Mouse (Mus musculus) hindbrain, embryonic 16.5 days (tissue): ENCODE results near the gene Mypop. TPM values are rescaled to one million over a fixed set of nuclear protein-coding genes. Genes with fewer than 3 reads are reported as not detected.
A peak's percentile ranks its signal among the peaks of the same experiment; 100 is the strongest.

Experiments
- ATAC-seq: fragments of 200-750 bp; cut with Nextera tagmentation; 2 replicates; pipeline ENCODE4 v1.8.0; 2017; ENCODE audit warnings: moderate TSS enrichment, moderate library complexity
- H3K27ac ChIP-seq: fragments of 300-500 bp; sonication (generic); 2 replicates; pipeline ENCODE4 v1.5.1; 2014; ENCODE audit warnings: low read depth, mild to moderate bottlenecking, control low read depth, low read length, moderate library complexity
- H3K27me3 ChIP-seq: fragments of 300-500 bp; sonication (generic); replicated peaks from 2 replicates; pipeline ENCODE4 v1.6.1; 2014; ENCODE audit warnings: low read length; ENCODE audit not compliant: control insufficient read depth, insufficient read depth
- H3K36me3 ChIP-seq: fragments of 300-500 bp; sonication (generic); 2 replicates; pipeline ENCODE4 v1.6.1; 2014; ENCODE audit warnings: mild to moderate bottlenecking, low read length, moderate library complexity, mixed read lengths; ENCODE audit not compliant: control insufficient read depth, insufficient read depth
- H3K4me1 ChIP-seq: fragments of 300-500 bp; sonication (generic); 2 replicates; pipeline ENCODE4 v1.6.1; 2014; ENCODE audit warnings: low read depth, low read length; ENCODE audit not compliant: control insufficient read depth, insufficient read depth
- H3K4me2 ChIP-seq: fragments of 300-500 bp; sonication (generic); 2 replicates; pipeline ENCODE4 v1.6.1; 2014; ENCODE audit warnings: mild to moderate bottlenecking, low read length, control low read depth, moderate library complexity
- H3K4me3 ChIP-seq: fragments of 300-500 bp; sonication (generic); 2 replicates; pipeline ENCODE4 v1.5.1; 2014; ENCODE audit warnings: mild to moderate bottlenecking, low read length, control low read depth, moderate library complexity
- H3K9ac ChIP-seq: fragments of 300-500 bp; sonication (generic); 2 replicates; pipeline ENCODE4 v1.6.1; 2014; ENCODE audit warnings: low read depth, mild to moderate bottlenecking, control low read depth, low read length, moderate library complexity
- H3K9me3 ChIP-seq: fragments of 300-500 bp; sonication (generic); 2 replicates; pipeline ENCODE4 v1.6.1; 2014; ENCODE audit warnings: mild to moderate bottlenecking, low read length, moderate library complexity; ENCODE audit not compliant: control insufficient read depth
- WGBS: fragments of 180-500 bp; shearing (Covaris S2); extraction: QIAGEN DNeasy Blood & Tissue Kit; methylation state at CpG from one replicate; pipeline ENCODE4 v1.1.7; 2014; 5-methylcytosine and 5-hydroxymethylcytosine counted together
- polyA plus RNA-seq: library from polyadenylated mRNA; unstranded; fragments of >200 nt; fragmentation: Nextera tagmentation; extraction: Ambion mirVana; gene quantifications from 2 replicates; pipeline ENCODE4 v1.2.1, GENCODE M21; 2015

Mypop gene
- polyA plus RNA-seq, 1 experiment from 2014 or later: 5.8 TPM

GRCm38 (mm10) chr7:18958384-18958766, 32.7 kb upstream of the Mypop start:
- peaks cover 12% of the 10 kb centered on the region for H3K36me3 ChIP-seq
- peaks cover 24% of the 10 kb centered on the region for H3K4me1 ChIP-seq
- no peaks in the 10 kb centered on the region for H3K9me3 ChIP-seq
- H3K27me3 ChIP-seq: no peaks in the 10 kb centered on the region
- no peak overlapping the region; the same call in 1 of the 2 replicates for H3K27ac ChIP-seq
- peak overlapping the region; percentile 41 for H3K4me3 ChIP-seq
- H3K4me2 ChIP-seq: peak overlapping the region; percentile 61
- 15% methylated on average over 13 of the region's 21 CpGs for WGBS
- peak; percentile 6; the same call in 1 of the 2 replicates for ATAC-seq
- H3K9ac ChIP-seq: peak overlapping the region; percentile 65

GRCm38 (mm10) chr7:18959446-18959845, 31.6 kb upstream of the Mypop start:
- no peak for ATAC-seq
- H3K9ac ChIP-seq: no peak overlapping the region
- peaks cover 27% of the 10 kb centered on the region for H3K4me1 ChIP-seq

GRCm38 (mm10) chr7:18962171-18962792, 28.8 kb upstream of the Mypop start:
- Histone ChIP-seq H3K9me3 (no peaks in the 10 kb centered on the region), H3K4me1 (peaks cover 27% of the 10 kb centered on the region), H3K36me3 (peaks cover 3% of the 10 kb centered on the region; the same call in 1 of the 2 replicates), H3K27me3 (no peaks in the 10 kb centered on the region), H3K4me2 (peak overlapping the region; percentile 48), H3K4me3 (0 out of 2 replicates have a peak overlapping the region, but pooled peaks have one; percentile 16), H3K27ac (no peak overlapping the region), H3K9ac (peak overlapping the region; percentile 19; the same call in 1 of the 2 replicates)
- ATAC-seq: no peak
- WGBS: 5% methylated on average over 17 of the region's 17 CpGs

More at GRCm38 (mm10) chr7:18959446-18959845, 31.6 kb upstream of the Mypop start:
- Histone ChIP-seq H3K4me2 (no peak overlapping the region), H3K4me3 (no peak overlapping the region), H3K36me3 (peaks cover 8% of the 10 kb centered on the region; the same call in 1 of the 2 replicates), H3K9me3 (no peaks in the 10 kb centered on the region), H3K27me3 (no peaks in the 10 kb centered on the region), H3K27ac (no peak overlapping the region)
- 64% methylated on average over 8 of the region's 8 CpGs for WGBS

GRCm38 (mm10) chr7:18962795-18963194, 28.2 kb upstream of the Mypop start:
- Histone ChIP-seq H3K27me3 (no peaks in the 10 kb centered on the region), H3K36me3 (peaks cover 3% of the 10 kb centered on the region; the same call in 1 of the 2 replicates), H3K9me3 (no peaks in the 10 kb centered on the region), H3K27ac (no peak overlapping the region), H3K4me2 (peak overlapping the region; percentile 48), H3K4me1 (peaks cover 22% of the 10 kb centered on the region; the same call in 1 of the 2 replicates), H3K4me3 (peak overlapping the region; percentile 25; the same call in 1 of the 2 replicates), H3K9ac (peak overlapping the region; percentile 19; the same call in 1 of the 2 replicates)
- 9% methylated on average over 20 of the region's 20 CpGs for WGBS
- ATAC-seq: no peak

- Histone ChIP-seq H3K27ac (no peak overlapping the region), H3K9ac (peak overlapping the region; percentile 19; the same call in 1 of the 2 replicates), H3K4me2 (peak overlapping the region; percentile 48), H3K4me1 (peaks cover 17% of the 10 kb centered on the region; the same call in 1 of the 2 replicates), H3K9me3 (no peaks in the 10 kb centered on the region), H3K36me3 (no peaks in the 10 kb centered on the region), H3K27me3 (no peaks in the 10 kb centered on the region), H3K4me3 (no peak overlapping the region; the same call in 1 of the 2 replicates)
- no peak for ATAC-seq
- WGBS: 6% methylated on average over 19 of the region's 19 CpGs
Observed at GRCm38 (mm10) chr7:18963294-18963843, 27.7 kb upstream of the Mypop start.

- H3K9ac ChIP-seq: no peak overlapping the region
- H3K4me3 ChIP-seq: no peak overlapping the region
- H3K4me2 ChIP-seq: no peak overlapping the region
- H3K9me3 ChIP-seq: no peaks in the 10 kb centered on the region
- no peak for ATAC-seq
- 75% methylated on average over 5 of the region's 5 CpGs for WGBS
- peaks cover 13% of the 10 kb centered on the region; the same call in 1 of the 2 replicates for H3K4me1 ChIP-seq
- H3K27me3 ChIP-seq: no peaks in the 10 kb centered on the region
- H3K27ac ChIP-seq: no peak overlapping the region
- no peaks in the 10 kb centered on the region for H3K36me3 ChIP-seq
Observed at GRCm38 (mm10) chr7:18965312-18965711, 25.7 kb upstream of the Mypop start.

GRCm38 (mm10) chr7:18967603-18968002, 23.4 kb upstream of the Mypop start:
- peaks cover 9% of the 10 kb centered on the region; the same call in 1 of the 2 replicates for H3K4me1 ChIP-seq
- peak; percentile 58 for ATAC-seq
- no peak overlapping the region for H3K4me3 ChIP-seq
- H3K27ac ChIP-seq: no peak overlapping the region
- no peak overlapping the region for H3K4me2 ChIP-seq
- 8% methylated on average over 8 of the region's 8 CpGs for WGBS
- no peaks in the 10 kb centered on the region for H3K36me3 ChIP-seq
- no peaks in the 10 kb centered on the region for H3K9me3 ChIP-seq
- H3K27me3 ChIP-seq: no peaks in the 10 kb centered on the region
- no peak overlapping the region for H3K9ac ChIP-seq

GRCm38 (mm10) chr7:18970956-18971355, 20.1 kb upstream of the Mypop start:
- no peak overlapping the region for H3K4me3 ChIP-seq
- H3K9me3 ChIP-seq: no peaks in the 10 kb centered on the region
- H3K4me2 ChIP-seq: no peak overlapping the region
- H3K27me3 ChIP-seq: no peaks in the 10 kb centered on the region
- no peak for ATAC-seq
- no peak overlapping the region for H3K9ac ChIP-seq
- H3K36me3 ChIP-seq: no peaks in the 10 kb centered on the region
- 95% methylated on average over 3 of the region's 3 CpGs for WGBS
- no peak overlapping the region for H3K27ac ChIP-seq
- no peaks in the 10 kb centered on the region for H3K4me1 ChIP-seq

- Histone ChIP-seq H3K27me3 (no peaks in the 10 kb centered on the region), H3K4me1 (no peaks in the 10 kb centered on the region), H3K4me3 (no peak overlapping the region), H3K27ac (no peak overlapping the region), H3K4me2 (no peak overlapping the region), H3K9ac (no peak overlapping the region), H3K9me3 (no peaks in the 10 kb centered on the region), H3K36me3 (no peaks in the 10 kb centered on the region)
- no peak for ATAC-seq
- WGBS: 81% methylated on average over 9 of the region's 9 CpGs
Observed at GRCm38 (mm10) chr7:18978381-18978780, 12.7 kb upstream of the Mypop start.
